Mouse (Mus musculus): ENCODE results near the gene Pigo. TPM values are rescaled to one million over a fixed set of nuclear protein-coding genes. Genes with fewer than 3 reads are reported as not detected.

Pigo gene
- polyA plus RNA-seq (2012; fragmentation: generic; extraction: Trizol) = 1 to 10 TPM; 3.3 to 9.1 TPM

GRCm38 (mm10) chr4:43025084-43025960 is at the start of gene Pigo:
Gene Pigo, minus strand, starts transcription at chr4:43025819.

GRCm38 (mm10) chr4:43058753-43059654 is 33.4 kb upstream of the Pigo start, which contains the start of gene Unc13b:
Gene Unc13b, plus strand, starts transcription at chr4:43058953.

DNA sequence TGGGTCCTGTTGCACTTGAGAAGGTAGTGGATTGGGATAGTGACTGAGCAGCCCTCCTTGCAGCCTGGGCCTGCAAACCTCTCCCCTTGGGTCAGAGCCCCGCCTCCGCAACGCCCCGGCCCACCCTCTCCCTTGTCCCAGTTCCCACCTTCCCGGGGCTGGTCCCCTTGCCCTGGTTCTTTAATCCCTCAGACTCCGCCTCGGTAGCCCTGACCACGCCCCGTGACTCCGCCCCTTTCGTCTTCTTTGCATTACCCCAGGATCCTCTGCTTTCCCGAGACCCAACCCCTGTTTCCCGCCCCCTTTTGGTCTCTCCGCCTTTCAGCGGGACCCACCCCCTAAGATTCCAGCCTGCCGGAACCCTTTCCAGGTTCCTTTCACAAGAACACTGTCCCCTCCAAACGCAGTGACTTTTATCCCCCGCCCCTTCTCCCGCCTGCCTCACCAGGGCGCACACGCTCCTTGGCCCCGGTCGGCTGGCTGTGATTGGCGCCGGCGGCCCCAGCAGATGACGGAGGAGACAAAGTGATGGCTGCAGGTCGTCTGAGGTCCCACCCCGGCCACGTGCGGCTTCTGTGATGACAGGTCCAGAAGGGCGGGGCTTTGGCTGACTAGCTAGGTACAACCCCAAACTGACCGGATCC is 20.2 kb upstream of the Pigo start, which contains the start of gene Fam214b:
Gene Fam214b, minus strand, starts transcription at position 562 of the 644 bp plus-strand sequence.

DNA sequence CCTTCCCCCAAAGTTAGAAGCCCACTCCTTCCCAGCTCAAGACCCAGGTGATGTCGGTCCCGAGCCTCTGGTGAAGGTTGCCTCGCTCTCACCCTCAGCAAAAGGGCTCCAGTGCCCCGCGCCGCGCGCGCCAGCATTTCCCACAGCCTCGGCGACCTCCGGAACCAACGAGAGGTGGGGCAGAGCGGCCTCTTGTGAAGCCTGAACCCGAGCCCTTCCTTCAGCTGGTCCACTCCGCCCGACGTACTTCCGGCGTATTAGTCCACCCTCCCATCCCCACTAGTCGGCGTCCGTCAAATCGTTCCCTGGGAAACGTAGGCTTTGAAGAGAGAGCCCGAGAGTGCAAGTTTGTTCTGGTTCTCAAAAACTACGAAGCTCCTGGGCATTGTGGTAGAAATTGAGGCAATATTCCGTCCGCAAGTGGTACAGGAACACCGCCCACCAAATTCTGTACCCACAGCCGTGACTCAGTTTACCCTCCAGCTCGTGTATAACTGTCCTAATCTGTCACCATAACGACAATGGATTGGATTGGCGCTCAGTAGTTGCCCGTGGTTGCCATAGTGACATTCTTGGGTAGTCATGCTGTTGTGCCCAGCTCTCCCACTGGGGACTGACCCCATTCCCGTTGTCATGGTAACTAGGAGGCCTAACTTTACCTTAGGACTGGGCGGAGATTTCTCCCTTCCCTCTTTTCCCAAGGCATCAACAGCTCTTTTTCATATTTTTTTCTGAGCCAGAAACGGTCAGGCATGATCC is 5.8 kb upstream of the Pigo start, which contains the start of gene Stoml2:
Gene Stoml2, minus strand, starts transcription at position 474 of the 759 bp plus-strand sequence.

DNA sequence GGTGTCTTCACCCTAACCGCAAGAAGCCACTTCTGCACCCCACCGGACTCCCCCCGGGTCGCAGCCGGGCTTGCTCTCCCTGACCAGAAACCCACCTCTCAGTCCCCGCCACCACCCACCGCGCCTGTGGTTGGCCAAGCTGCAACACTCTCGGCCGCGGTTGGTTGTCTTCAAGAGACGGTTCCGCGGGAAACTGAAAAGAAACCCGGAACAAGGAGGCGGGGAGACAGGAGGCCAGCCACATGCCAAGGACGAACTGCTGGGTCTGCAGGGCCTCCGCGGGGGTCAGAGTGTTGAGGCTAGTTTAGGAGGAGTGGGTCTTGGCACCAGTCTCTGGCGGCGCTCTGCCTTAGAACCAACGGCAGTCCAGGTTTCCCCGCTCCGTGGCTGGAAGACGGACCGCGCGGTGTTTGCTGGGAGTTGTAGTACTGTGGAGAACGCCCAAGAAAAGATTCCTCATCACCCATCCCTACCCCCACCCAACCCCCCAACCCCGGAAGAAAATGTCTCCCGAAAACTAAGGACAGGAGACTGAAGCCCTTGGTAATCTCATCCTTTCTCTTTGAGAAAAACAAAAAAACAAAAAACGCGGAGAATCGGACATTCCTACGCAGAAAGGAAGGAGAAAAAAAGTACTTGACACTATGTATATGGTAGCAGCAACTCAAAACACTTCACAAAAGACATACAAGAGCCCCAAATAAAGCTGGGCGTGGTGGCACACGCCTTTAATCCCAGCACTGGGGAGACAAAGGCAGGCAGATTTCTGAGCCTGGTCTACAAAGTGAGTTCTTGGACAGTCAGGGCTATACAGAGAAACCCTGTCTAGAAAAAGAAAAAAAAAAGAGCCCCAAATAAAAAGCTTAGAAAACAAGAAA is 15.2 kb downstream of the Pigo start, which contains the start of gene Fancg:
Gene Fancg, minus strand, starts transcription at position 346 of the 878 bp plus-strand sequence.

GRCm38 (mm10) chr4:43000141-43000986 is 25.3 kb downstream of the Pigo start, which contains the start of gene Vcp:
Gene Vcp, minus strand, starts transcription at chr4:43000507.

GRCm38 (mm10) chr4:42969304-42969703 is 56.3 kb downstream of the Pigo start, which contains the start of gene 1700022I11Rik:
Gene 1700022I11Rik, plus strand, starts transcription at chr4:42969604.

Other genes starting within 250 kb of the Pigo start
- gene Fam205a1, start 171.9 kb downstream of the Pigo start, polyA plus RNA-seq (2012; fragmentation: generic; extraction: Trizol) = not detected
- not detected for gene Gm12394, start 169.0 kb downstream of the Pigo start, polyA plus RNA-seq (2012; fragmentation: generic; extraction: Trizol)
- gene Fam205c, start 151.6 kb downstream of the Pigo start, polyA plus RNA-seq (2012; fragmentation: generic; extraction: Trizol) = not detected
- gene Phf24, start 109.2 kb downstream of the Pigo start, polyA plus RNA-seq (2012; fragmentation: generic; extraction: Trizol) = not detected
- gene Dnajb5, start 76.0 kb downstream of the Pigo start, polyA plus RNA-seq (2012; fragmentation: generic; extraction: Trizol) = 1 to 10 TPM; 1.8 to 7.6 TPM
- under 1 TPM; 0.14 to 0.76 TPM for gene 1700022I11Rik, start 56.2 kb downstream of the Pigo start, polyA plus RNA-seq (2012; fragmentation: generic; extraction: Trizol)
- gene Vcp, start 25.3 kb downstream of the Pigo start, polyA plus RNA-seq (2012; fragmentation: generic; extraction: Trizol) = 100 to 1,000 TPM; 158 to 386 TPM
- gene Fancg, start 15.3 kb downstream of the Pigo start, polyA plus RNA-seq (2012; fragmentation: generic; extraction: Trizol) = 1 to 10 TPM; 2.4 to 8.8 TPM
- gene Stoml2, start 5.9 kb upstream of the Pigo start, polyA plus RNA-seq (2012; fragmentation: generic; extraction: Trizol) = 100 to 1,000 TPM in 1 of 2 experiments, 10 to 100 TPM in 1; 90.4 to 107 TPM
- gene Fam214b, start 20.4 kb upstream of the Pigo start, polyA plus RNA-seq (2012; fragmentation: generic; extraction: Trizol) = 10 to 100 TPM in 1 of 2 experiments, 1 to 10 TPM in 1; 3.5 to 25.9 TPM
- under 1 TPM; 0.01 to 0.92 TPM for gene Unc13b, start 33.1 kb upstream of the Pigo start, polyA plus RNA-seq (2012; fragmentation: generic; extraction: Trizol)
- under 1 TPM; 0.02 to 0.24 TPM for gene Atp8b5, start 241.3 kb upstream of the Pigo start, polyA plus RNA-seq (2012; fragmentation: generic; extraction: Trizol)